Mouse (Mus musculus): ENCODE measurements around the gene Cd86.

DNA sequence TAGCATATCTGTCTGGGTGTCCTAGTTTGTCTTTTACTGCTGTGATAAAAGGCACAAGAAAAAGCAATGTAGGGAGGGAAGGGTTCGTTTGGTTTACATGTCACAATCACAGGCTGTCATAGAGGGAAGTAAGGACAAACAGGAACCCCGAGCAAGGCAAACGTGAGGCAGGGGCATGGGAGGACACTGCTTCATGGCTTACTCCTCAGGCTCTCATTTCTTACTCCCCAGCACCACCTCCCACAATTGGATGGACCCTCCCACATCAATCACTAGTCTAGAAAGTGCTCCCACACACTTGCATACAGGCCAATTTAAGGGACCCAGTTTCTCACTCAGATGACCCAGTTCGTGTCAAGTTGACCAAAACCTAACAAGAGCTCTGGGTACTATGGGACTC lies 29.1 kb downstream of the Cd86 start:
- TF ChIP-seq CTCF (IDR thresholded peaks at IDR 0.05; ENCODE audit: low read depth) (no peak), EP300 (optimal IDR thresholded peaks at IDR 0.05) (no peak)
